Mouse (Mus musculus): Measurements from ENCODE around the gene Mapk8ip3. TPM values are rescaled to one million over a fixed set of nuclear protein-coding genes. Genes with fewer than 3 reads are reported as not detected.

The Mapk8ip3 gene
- total RNA-seq, 2 experiments from 2014 or later = 35.3 to 104 TPM

- no peak for ATAC-seq (replicated peaks; ENCODE audit: low FRiP score, low TSS enrichment, poor library complexity, severe bottlenecking)
Observed at GRCm38 (mm10) chr17:24856589-24856988, 80.2 kb downstream of the Mapk8ip3 start.

DNA sequence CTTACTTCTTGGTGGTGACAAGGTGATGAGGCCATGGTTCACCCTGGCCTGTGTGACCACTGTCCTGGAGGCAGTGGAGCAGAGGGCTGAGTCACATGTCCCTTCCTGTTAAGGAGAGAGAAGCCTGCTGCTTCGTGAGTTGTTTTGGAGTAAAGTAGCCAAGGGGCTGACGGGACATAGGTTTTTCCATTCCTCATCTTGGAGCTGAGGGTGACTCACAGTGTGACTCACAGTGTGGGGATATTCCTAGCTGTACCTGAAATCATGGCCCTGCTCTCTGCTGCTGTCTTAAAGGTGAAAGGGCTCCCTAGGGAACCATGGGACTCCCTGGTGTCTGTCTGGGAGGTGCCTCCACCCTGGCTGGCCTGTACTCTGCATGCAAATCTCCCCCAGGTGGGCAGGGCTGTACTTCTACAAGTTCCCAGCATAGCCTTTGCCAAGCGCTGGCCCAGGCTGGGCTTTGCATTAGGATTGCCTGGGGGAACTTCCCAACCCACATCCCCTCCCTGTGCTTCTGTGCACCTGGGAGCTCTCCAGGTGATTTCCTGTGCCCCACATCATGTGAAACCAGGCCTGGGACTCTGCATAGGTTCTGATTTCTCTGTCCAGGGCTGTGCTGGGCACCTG is 80.8 kb downstream of the Mapk8ip3 start:
- no peak for ATAC-seq (replicated peaks; ENCODE audit: low FRiP score, low TSS enrichment, poor library complexity, severe bottlenecking)

DNA sequence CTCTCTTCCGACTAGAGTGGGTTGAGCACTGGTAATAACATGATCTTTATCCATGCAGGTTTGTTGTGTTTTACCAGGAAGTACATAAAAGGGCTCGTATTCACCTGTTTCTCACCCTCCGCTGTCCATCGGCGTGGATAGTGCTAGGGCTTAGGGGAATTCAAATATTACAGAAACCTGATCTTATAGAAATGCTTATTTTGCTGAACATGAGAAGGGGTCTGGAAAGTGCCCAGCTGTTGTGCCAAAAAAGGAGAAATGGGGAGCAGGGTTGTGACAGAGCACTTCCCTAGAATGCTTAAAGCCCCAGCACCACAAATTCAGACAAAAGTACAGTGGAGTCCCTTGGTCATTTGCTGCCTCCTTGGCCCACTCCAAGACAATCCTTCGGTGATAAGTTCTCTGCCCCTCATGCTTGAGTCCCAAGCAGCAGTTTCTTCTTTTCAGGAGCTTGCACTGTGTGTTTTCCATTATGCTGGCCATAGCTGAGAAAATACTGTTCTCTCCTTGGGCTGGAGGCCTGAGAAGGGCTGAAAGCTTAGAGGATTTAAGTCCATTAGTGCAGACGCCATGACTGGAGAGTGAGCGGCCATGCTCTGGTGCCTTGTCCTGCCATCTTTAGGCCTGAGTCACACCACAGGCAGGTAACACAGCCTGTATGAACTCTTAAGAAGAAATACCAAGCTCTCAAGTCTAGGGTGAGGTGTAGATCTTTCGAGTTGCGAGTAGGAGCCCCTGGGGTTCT is 85.2 kb downstream of the Mapk8ip3 start:
- no peak for ATAC-seq (replicated peaks; ENCODE audit: low FRiP score, low TSS enrichment, poor library complexity, severe bottlenecking)

- ATAC-seq (replicated peaks; ENCODE audit: low FRiP score, low TSS enrichment, poor library complexity, severe bottlenecking) = no peak
Observed at GRCm38 (mm10) chr17:24850773-24851127, 86.0 kb downstream of the Mapk8ip3 start.

- ATAC-seq (replicated peaks; ENCODE audit: low FRiP score, low TSS enrichment, poor library complexity, severe bottlenecking) = peak; percentile 96
Observed at GRCm38 (mm10) chr17:24850065-24850772, 86.6 kb downstream of the Mapk8ip3 start, which contains the start of gene Fahd1. Gene Fahd1 (minus strand): TSS chr17:24850364.

DNA sequence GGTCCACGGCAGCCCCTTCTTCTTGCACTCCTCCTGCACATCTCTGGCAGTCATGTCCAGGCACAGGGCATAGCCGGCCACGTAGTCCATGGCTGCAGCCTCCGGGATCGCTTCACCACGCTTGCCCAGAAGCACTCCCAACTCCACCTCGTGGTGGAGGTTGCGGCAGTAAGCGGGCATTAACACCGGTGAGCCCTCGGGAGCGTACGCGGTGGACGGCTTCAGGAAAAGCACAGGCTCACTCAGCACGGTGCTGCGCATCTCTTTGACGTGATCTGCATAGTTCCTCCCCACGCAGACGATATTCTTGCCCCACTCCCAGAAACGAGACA is 87.1 kb downstream of the Mapk8ip3 start:
- ATAC-seq (replicated peaks; ENCODE audit: low FRiP score, low TSS enrichment, poor library complexity, severe bottlenecking) = no peak; the same call in none of the 2 replicates

GRCm38 (mm10) chr17:24848600-24849031 is 88.2 kb downstream of the Mapk8ip3 start:
- ATAC-seq (replicated peaks; ENCODE audit: low FRiP score, low TSS enrichment, poor library complexity, severe bottlenecking) = peak; percentile 53

DNA sequence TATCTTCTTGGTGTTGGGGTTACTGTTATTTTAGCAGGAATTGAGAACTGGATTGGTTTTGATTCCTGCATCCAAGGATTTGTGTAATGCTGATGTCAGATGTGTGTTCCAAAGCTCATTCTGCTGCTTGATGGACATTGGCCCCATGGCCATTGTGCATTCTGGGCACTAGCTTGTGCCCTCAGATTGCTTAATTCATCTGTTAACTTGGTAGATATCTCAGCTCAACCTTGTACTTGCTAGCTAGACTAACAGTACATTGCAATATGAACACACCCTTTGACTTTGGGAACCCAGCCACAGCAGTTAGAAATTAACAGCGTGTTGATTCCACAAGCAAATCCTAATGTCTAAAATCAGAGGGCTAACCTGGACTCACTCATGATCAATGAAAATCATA is 89.4 kb downstream of the Mapk8ip3 start:
- ATAC-seq (replicated peaks; ENCODE audit: low FRiP score, low TSS enrichment, poor library complexity, severe bottlenecking) = no peak

GRCm38 (mm10) chr17:24844525-24844924 is 92.3 kb downstream of the Mapk8ip3 start:
- ATAC-seq (replicated peaks; ENCODE audit: low FRiP score, low TSS enrichment, poor library complexity, severe bottlenecking) = no peak

DNA sequence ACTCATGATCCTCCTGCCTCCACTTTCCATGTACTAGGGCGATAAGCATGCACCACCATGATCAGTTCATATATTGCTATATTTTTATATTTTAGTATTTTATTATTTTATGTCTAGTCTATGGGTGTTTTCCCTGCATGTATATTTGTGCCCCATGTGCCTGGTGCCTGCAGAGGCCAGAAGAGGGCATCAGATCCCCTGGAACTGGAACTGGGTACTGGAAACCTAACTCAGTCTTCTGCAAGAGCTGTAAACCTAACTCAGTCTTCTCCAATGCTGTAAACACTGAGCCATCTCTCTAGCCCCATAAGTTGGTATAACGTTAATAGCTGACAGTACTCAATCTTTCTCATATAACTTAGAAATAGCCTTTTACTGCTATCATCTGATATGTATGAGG is 94.1 kb downstream of the Mapk8ip3 start:
- ATAC-seq (replicated peaks; ENCODE audit: low FRiP score, low TSS enrichment, poor library complexity, severe bottlenecking) = no peak

Other genes with a start within 250 kb of the Mapk8ip3 start
- not detected in 2 replicates for gene Syngr3, start 247.0 kb downstream of the Mapk8ip3 start, total RNA-seq (2014; fragmentation: Nextera tagmentation)
- not detected in 2 replicates for gene Syngr3, start 247.0 kb downstream of the Mapk8ip3 start, total RNA-seq (2017)
- 39.2 and 44.6 TPM in 2 replicates for gene Gfer, start 240.8 kb downstream of the Mapk8ip3 start, total RNA-seq (2014; fragmentation: Nextera tagmentation)
- 67.2 and 87.0 TPM in 2 replicates for gene Gfer, start 240.8 kb downstream of the Mapk8ip3 start, total RNA-seq (2017)
- 3.5 TPM in 1 of 2 replicates, not detected in the other for gene Noxo1, start 240.7 kb downstream of the Mapk8ip3 start, total RNA-seq (2014; fragmentation: Nextera tagmentation)
- 0.53 and 2.0 TPM in 2 replicates for gene Noxo1, start 240.7 kb downstream of the Mapk8ip3 start, total RNA-seq (2017)
- gene Tbl3, start 229.3 kb downstream of the Mapk8ip3 start, total RNA-seq (2014; fragmentation: Nextera tagmentation) = 58.4 and 91.1 TPM in 2 replicates
- 48.9 and 54.8 TPM in 2 replicates for gene Tbl3, start 229.3 kb downstream of the Mapk8ip3 start, total RNA-seq (2017)
- 0.72 TPM in 1 of 2 replicates, not detected in the other for gene Rnf151, start 218.9 kb downstream of the Mapk8ip3 start, total RNA-seq (2014; fragmentation: Nextera tagmentation)
- gene Rnf151, start 218.9 kb downstream of the Mapk8ip3 start, total RNA-seq (2017) = 0.27 TPM in 1 of 2 replicates, not detected in the other
- 6,242 and 6,563 TPM in 2 replicates for gene Rps2, start 218.9 kb downstream of the Mapk8ip3 start, total RNA-seq (2014; fragmentation: Nextera tagmentation)
- 1,324 and 2,144 TPM in 2 replicates for gene Rps2, start 218.9 kb downstream of the Mapk8ip3 start, total RNA-seq (2017)
- gene Ndufb10, start 212.5 kb downstream of the Mapk8ip3 start, total RNA-seq (2014; fragmentation: Nextera tagmentation) = 367 and 415 TPM in 2 replicates
- 283 and 299 TPM in 2 replicates for gene Ndufb10, start 212.5 kb downstream of the Mapk8ip3 start, total RNA-seq (2017)
- gene Rpl3l, start 209.2 kb downstream of the Mapk8ip3 start, total RNA-seq (2014; fragmentation: Nextera tagmentation) = 0.76 TPM in 1 of 2 replicates, not detected in the other
- gene Rpl3l, start 209.2 kb downstream of the Mapk8ip3 start, total RNA-seq (2017) = 2.0 TPM in 1 of 2 replicates, not detected in the other
- 42.8 and 43.9 TPM in 2 replicates for gene Msrb1, start 200.3 kb downstream of the Mapk8ip3 start, total RNA-seq (2014; fragmentation: Nextera tagmentation)
- 34.6 and 54.0 TPM in 2 replicates for gene Msrb1, start 200.3 kb downstream of the Mapk8ip3 start, total RNA-seq (2017)
- not detected in 2 replicates for gene Hs3st6, start 184.0 kb downstream of the Mapk8ip3 start, total RNA-seq (2014; fragmentation: Nextera tagmentation)
- gene Hs3st6, start 184.0 kb downstream of the Mapk8ip3 start, total RNA-seq (2017) = not detected in 2 replicates
- 1.4 and 1.5 TPM in 2 replicates for gene Meiob, start 132.7 kb downstream of the Mapk8ip3 start, total RNA-seq (2014; fragmentation: Nextera tagmentation)
- gene Meiob, start 132.7 kb downstream of the Mapk8ip3 start, total RNA-seq (2017) = 0.95 and 1.4 TPM in 2 replicates
- 43.2 and 68.2 TPM in 2 replicates for gene Hagh, start 96.8 kb downstream of the Mapk8ip3 start, total RNA-seq (2014; fragmentation: Nextera tagmentation)
- 29.1 and 32.3 TPM in 2 replicates for gene Hagh, start 96.8 kb downstream of the Mapk8ip3 start, total RNA-seq (2017)
- 20.1 and 35.1 TPM in 2 replicates for gene Fahd1, start 86.6 kb downstream of the Mapk8ip3 start, total RNA-seq (2014; fragmentation: Nextera tagmentation)
- gene Fahd1, start 86.6 kb downstream of the Mapk8ip3 start, total RNA-seq (2017) = 15.7 and 34.7 TPM in 2 replicates
- not detected in 2 replicates for gene Igfals, start 71.0 kb downstream of the Mapk8ip3 start, total RNA-seq (2014; fragmentation: Nextera tagmentation)
- not detected in 2 replicates for gene Igfals, start 71.0 kb downstream of the Mapk8ip3 start, total RNA-seq (2017)
- gene Nubp2, start 50.6 kb downstream of the Mapk8ip3 start, total RNA-seq (2014; fragmentation: Nextera tagmentation) = 107 and 121 TPM in 2 replicates
- 35.5 and 97.0 TPM in 2 replicates for gene Nubp2, start 50.6 kb downstream of the Mapk8ip3 start, total RNA-seq (2017)
- gene Spsb3, start 50.3 kb downstream of the Mapk8ip3 start, total RNA-seq (2014; fragmentation: Nextera tagmentation) = 24.6 and 29.3 TPM in 2 replicates
- gene Spsb3, start 50.3 kb downstream of the Mapk8ip3 start, total RNA-seq (2017) = 11.8 and 12.2 TPM in 2 replicates
- 9.1 and 11.8 TPM in 2 replicates for gene Eme2, start 41.9 kb downstream of the Mapk8ip3 start, total RNA-seq (2014; fragmentation: Nextera tagmentation)
- gene Eme2, start 41.9 kb downstream of the Mapk8ip3 start, total RNA-seq (2017) = 13.7 and 15.2 TPM in 2 replicates
- gene Mrps34, start 41.9 kb downstream of the Mapk8ip3 start, total RNA-seq (2014; fragmentation: Nextera tagmentation) = 63.9 and 78.3 TPM in 2 replicates
- 31.3 and 37.6 TPM in 2 replicates for gene Mrps34, start 41.9 kb downstream of the Mapk8ip3 start, total RNA-seq (2017)
- 54.4 and 85.5 TPM in 2 replicates for gene Nme3, start 40.5 kb downstream of the Mapk8ip3 start, total RNA-seq (2014; fragmentation: Nextera tagmentation)
- gene Nme3, start 40.5 kb downstream of the Mapk8ip3 start, total RNA-seq (2017) = 40.5 and 46.3 TPM in 2 replicates
- gene Jpt2, start 23.7 kb upstream of the Mapk8ip3 start, total RNA-seq (2014; fragmentation: Nextera tagmentation) = 74.2 and 79.1 TPM in 2 replicates
- gene Jpt2, start 23.7 kb upstream of the Mapk8ip3 start, total RNA-seq (2017) = 77.8 and 78.2 TPM in 2 replicates
- 31.2 and 38.1 TPM in 2 replicates for gene Cramp1l, start 78.8 kb upstream of the Mapk8ip3 start, total RNA-seq (2014; fragmentation: Nextera tagmentation)
- 10.1 and 10.9 TPM in 2 replicates for gene Cramp1l, start 78.8 kb upstream of the Mapk8ip3 start, total RNA-seq (2017)
- 32.0 and 32.1 TPM in 2 replicates for gene Ift140, start 79.1 kb upstream of the Mapk8ip3 start, total RNA-seq (2014; fragmentation: Nextera tagmentation)
- gene Ift140, start 79.1 kb upstream of the Mapk8ip3 start, total RNA-seq (2017) = 27.6 and 33.9 TPM in 2 replicates
- not detected in 2 replicates for gene Tmem204, start 146.6 kb upstream of the Mapk8ip3 start, total RNA-seq (2014; fragmentation: Nextera tagmentation)
- not detected in 2 replicates for gene Tmem204, start 146.6 kb upstream of the Mapk8ip3 start, total RNA-seq (2017)
- gene Telo2, start 179.0 kb upstream of the Mapk8ip3 start, total RNA-seq (2014; fragmentation: Nextera tagmentation) = 53.3 and 77.5 TPM in 2 replicates
- gene Telo2, start 179.0 kb upstream of the Mapk8ip3 start, total RNA-seq (2017) = 38.5 and 38.9 TPM in 2 replicates
- gene Ptx4, start 183.8 kb upstream of the Mapk8ip3 start, total RNA-seq (2014; fragmentation: Nextera tagmentation) = not detected in 2 replicates
- 2.4 TPM in 1 of 2 replicates, not detected in the other for gene Ptx4, start 183.8 kb upstream of the Mapk8ip3 start, total RNA-seq (2017)
- gene Clcn7, start 196.4 kb upstream of the Mapk8ip3 start, total RNA-seq (2014; fragmentation: Nextera tagmentation) = 17.6 and 18.7 TPM in 2 replicates
- 5.9 and 10.9 TPM in 2 replicates for gene Clcn7, start 196.4 kb upstream of the Mapk8ip3 start, total RNA-seq (2017)
- 0.33 TPM in 1 of 2 replicates, not detected in the other for gene Ccdc154, start 225.5 kb upstream of the Mapk8ip3 start, total RNA-seq (2014; fragmentation: Nextera tagmentation)
- not detected in 2 replicates for gene Ccdc154, start 225.5 kb upstream of the Mapk8ip3 start, total RNA-seq (2017)
- gene Gm38655, start 238.5 kb upstream of the Mapk8ip3 start, total RNA-seq (2014; fragmentation: Nextera tagmentation) = not detected in 2 replicates
- gene Gm38655, start 238.5 kb upstream of the Mapk8ip3 start, total RNA-seq (2017) = not detected in 2 replicates
- 25.4 and 34.8 TPM in 2 replicates for gene BC003965, start 247.6 kb upstream of the Mapk8ip3 start, total RNA-seq (2014; fragmentation: Nextera tagmentation)
- gene BC003965, start 247.6 kb upstream of the Mapk8ip3 start, total RNA-seq (2017) = 16.3 and 18.3 TPM in 2 replicates